Mouse (Mus musculus) left cerebral cortex, postnatal 14 days (tissue): ENCODE results near the gene Wdr95. TPM values are rescaled to one million over a fixed set of nuclear protein-coding genes. Genes with fewer than 3 reads are reported as not detected.
"Not testable (repeated sequence)": the region's sequence is repeated elsewhere in the genome, so short reads cannot be mapped to it uniquely, and the experiment has no call there.

Source experiments
- DNase-seq, 2 experiments: peaks; one replicate each; pipeline ENCODE4 v3.0.0; 2021 to 2022; ENCODE audit warnings: low spot score in 2 of 2, mixed read lengths in 1 of 2
- intact Hi-C: fragments of 180-260 bp; cut with DNase I; formaldehyde crosslinking; loops from one replicate; pipeline ENCODE4 v1.15.1; 2025
- total RNA-seq, 2 experiments: library from RNA; stranded (reverse); gene quantifications; 2 replicates each; pipeline ENCODE4 v1.2.3; 2021

Wdr95 gene
- total RNA-seq, 2 experiments from 2014 or later, result 0.74 to 1.4 TPM

DNA sequence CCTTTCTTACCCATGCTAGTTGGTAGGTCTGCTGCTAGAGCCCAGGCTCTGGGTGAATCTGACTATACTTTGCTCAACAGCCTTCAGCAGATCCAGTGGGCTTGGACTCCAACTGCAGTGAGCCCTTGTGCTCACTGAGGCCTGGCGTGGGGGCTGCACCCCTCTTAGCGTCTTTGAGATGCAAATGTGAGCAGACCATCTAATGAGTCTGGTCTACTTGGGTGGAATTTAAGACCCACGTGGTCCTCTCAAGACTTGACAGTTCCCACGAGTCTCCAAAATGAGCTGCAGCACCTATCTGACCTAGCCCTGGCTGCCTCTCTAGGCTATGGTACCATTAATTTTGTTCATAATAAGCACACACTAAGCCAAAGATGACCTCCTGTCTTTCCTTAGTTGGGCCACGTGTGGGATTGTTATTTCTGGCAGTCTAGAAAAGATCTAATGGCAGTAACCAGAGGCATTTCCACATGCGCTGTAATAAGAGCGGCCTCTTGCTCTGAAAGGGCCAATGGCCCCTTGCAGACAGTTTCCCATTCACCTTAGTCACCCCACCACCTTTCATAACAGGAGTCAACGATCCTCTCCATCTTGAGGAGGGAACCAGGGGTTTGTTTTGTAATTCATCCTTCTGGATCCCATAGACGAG is 14.9 kb upstream of the Wdr95 start:
- intact Hi-C loops, result no loop called here
- no peak for DNase-seq

DNA sequence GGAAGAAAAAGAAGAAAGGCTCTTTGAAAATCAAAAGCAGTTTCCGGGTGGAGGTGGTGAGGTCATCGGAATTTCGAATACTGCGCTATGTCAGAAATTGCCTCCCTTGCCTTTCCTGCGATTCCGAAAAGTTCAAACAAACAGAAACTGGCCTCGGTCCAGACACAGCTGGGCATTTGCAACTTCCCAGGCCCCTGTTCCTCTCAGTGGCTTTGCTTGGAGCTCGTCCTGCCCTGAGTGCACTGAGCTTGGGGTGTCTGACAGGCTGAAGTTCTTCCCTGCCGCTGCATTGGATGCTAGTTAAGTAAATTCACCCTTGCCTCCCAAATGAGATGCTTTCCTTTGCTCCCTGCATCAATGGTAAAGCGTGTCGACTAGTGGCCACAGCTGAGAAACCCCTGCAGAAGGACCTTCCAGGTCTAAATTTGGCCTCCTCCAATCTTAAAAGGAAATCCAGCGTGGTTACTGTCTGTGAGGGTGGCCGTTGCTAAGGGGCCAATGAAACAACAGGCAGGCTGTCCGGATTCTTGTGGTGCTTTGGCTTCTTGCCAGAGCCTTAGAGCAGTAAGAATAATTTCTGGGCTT is 14.3 kb upstream of the Wdr95 start:
- DNase-seq, result peak; percentile 68 to 75
- intact Hi-C loops, result no loop called here

DNA sequence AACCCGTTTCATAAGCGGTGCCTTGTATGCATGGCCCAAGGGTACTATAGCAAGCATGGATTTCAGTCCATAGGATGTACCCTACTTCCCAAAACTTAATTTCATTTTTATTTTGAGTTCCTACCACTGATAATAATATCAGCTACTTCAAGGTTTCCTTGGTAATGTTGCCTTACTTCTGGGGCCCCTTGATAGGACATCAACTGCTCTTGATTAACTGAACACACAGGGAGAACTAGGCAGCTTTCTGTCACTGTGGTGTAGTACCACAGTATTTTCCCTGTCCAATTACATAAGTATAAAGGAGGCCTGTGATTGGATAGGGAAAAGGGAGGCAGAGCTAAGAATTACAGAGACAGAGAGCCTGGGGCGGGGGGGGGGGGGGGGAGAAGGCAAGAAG is 13.6 kb upstream of the Wdr95 start:
- no peak for DNase-seq
- intact Hi-C loops, result no loop called here

DNA sequence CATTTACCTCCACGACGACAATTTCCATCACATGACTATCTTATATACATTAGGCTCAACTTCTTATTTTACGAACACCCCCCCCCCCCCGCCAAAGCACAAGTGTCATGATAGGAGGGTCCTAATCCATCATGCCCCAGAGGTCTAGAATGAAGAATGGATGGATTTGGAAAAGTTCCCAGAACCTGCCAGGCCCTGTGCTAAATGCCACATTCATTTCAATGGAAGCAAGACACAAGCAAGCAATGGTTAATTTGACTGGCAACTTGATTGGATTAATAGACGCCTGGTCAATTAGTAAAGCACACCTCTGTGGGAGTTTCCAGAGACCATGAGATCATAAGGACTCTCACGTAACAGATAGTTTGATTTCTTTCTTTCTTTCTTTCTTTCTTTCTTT is 11.4 kb upstream of the Wdr95 start:
- DNase-seq, result no peak
- intact Hi-C loops, result no loop called here

DNA sequence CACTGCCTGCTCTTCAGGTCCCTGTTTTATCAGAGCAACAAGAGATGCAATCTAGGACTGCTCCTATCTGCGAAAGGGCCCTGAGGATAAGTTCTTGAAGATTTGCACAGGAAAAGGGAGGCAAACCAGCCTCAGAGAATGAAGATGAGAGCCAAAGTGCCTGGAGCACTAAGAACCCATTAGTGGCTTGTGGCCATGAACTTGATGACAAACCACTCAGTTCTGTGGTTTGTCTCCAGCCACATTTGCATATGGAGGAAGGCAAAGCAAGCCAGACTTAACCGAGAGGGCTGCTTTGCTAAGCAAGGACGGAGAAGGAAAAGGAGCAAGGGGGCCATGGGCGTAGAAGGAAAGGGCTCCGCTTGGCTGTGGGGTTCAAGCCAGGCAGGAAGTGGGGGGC is 7.7 kb upstream of the Wdr95 start:
- intact Hi-C loops, result loop anchor here (5.0 to 10.0 kb wide), 5 partner anchors 44 to 716 kb away; partner anchors contain the start of genes Hmgb1 and Uspl1

DNA sequence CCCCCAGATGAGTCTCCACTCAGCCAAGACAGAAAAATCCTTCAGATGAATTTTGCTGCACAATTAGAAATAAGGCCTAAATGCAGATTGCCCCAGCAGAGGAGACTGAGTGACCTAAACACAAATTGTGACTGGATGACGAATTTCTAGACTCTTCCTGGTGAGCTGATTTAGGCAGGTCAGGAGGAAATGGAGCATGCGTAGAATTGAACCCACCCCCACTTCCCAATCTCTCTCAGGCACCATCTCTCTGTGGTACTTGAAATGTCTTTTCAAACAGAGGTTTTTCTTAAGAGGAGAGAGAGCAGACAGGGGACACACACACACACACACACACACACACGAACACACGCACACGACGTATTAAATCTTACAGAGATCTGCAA is 4.6 kb upstream of the Wdr95 start:
- intact Hi-C loops, result loop anchor here (5.0 to 10.0 kb wide), 5 partner anchors 47 to 719 kb away; partner anchors contain the start of genes Hmgb1 and Uspl1
- DNase-seq, result no peak

More for the DNA sequence above, 7.7 kb upstream of the Wdr95 start:
- DNase-seq, result no peak

DNA sequence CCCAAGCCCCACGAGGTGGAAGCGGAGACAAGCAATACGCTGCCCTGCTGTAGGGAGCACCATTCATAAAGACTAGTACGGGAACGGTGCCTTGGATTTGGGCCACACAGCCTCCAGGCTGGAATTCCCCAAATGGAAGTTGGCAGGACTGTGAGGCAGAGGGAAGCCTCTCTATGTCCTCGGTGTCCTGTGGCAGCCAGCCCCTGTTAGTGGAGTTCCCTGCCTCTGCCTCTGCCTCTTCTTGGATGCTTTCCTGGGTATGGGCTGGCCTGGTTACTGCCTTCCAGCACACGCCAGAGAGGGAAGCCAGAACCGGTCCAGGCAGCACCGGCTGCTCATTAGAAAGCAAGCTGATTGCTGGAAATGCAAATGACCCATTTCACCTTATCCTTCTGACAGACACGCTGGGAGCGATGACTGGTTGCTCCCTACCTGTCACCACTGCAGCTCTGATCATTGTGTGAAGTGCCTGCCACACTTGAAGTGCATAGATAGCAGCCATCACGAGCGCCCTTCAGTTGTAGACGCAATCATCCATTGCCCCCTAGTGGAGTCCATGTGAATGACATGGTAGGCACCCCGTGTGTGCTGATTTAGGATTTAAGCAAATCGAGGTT is 4.1 kb upstream of the Wdr95 start:
- DNase-seq, result peak; percentile 95 to 97
- intact Hi-C loops, result loop anchor here (5.0 to 10.0 kb wide), 5 partner anchors 47 to 720 kb away; partner anchors contain the start of genes Hmgb1 and Uspl1

DNA sequence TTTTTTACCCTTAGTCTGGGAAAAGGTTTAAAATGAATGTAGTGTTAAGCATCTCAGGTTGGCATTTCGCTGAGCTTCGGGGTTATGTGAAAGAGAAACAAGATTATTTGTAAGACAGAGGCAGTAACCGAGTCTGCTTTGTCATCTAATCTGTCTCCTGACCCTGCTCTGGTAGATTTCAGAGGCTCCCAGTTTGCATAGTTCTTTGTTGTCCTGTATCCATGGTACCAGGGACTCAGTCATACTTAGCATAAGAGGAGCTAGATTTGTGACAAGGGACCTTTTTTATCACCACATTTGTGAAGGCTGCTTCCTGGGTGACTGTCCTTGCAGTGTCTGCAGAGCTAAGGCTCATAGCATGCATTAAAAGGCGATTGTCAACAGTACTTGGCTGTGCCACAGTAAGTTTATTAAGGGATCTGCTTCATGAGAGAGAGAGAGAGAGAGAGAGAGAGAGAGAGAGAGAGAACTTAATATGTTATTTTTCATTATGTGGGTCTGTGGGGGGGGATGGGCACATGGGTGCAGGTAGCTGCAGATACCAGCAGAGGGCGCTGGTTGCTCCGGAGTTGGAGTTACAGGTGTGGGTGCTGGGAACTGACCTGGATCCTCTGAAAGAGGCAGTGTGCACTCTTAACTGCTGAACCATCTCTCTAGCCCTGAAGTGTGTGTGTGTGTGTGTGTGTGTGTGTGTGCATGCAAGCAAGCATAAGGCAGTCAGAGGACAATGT is 3.3 kb upstream of the Wdr95 start:
- intact Hi-C loops, result loop anchor here (10.0 kb wide), 3 partner anchors 340 to 720 kb away; partner anchors contain the start of genes Hmgb1 and Uspl1
- DNase-seq, result peak in 1 of 2 experiments; percentile 42

DNA sequence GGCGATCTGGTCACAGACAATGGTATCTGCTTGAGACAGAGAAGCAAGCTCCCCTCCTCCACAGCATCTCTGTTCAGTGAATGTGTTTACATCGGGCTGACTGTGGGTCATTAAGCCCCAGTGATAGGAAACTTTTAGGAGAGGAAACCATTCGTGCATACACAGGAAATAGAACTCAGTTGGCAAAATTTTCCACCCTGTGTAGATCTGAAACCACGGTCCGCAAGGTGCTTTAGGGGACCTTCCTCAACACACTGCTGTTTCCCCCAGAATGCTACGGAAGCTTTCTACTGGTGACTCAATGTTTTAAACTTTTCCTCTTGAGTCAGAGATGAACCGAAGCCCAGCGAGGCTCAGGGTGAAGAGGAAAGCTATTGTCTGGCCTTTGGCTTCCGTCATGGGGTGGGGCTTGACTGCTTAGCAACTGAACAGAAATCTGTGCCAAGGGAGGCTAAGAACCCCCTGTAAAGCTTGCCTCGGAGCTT is 2.0 kb upstream of the Wdr95 start:
- DNase-seq, result no peak
- intact Hi-C loops, result loop anchor here (10.0 kb wide), 3 partner anchors 342 to 722 kb away; partner anchors contain the start of genes Hmgb1 and Uspl1

DNA sequence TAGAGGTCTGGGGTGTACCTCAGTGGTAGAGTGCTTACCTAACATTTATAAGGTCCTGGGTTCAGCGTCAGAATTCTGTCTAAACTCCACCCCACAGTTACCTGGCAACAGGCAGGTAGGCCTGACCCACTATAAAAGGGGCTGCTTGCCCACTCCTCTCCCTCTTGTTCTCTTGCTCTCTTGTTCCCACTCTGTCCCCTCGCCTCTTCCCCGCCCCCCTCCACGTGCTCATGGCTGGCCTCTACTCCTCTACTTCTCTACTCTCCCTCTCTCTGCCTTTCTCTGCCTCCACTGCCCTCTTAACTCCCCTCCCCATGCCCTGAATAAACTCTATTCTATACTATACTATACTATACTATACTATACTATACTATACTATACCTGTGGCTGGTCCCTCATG is 1.2 kb upstream of the Wdr95 start:
- intact Hi-C loops, result loop anchor here (10.0 kb wide), 3 partner anchors 342 to 722 kb away; partner anchors contain the start of genes Hmgb1 and Uspl1
- not testable (repeated sequence) for DNase-seq

DNA sequence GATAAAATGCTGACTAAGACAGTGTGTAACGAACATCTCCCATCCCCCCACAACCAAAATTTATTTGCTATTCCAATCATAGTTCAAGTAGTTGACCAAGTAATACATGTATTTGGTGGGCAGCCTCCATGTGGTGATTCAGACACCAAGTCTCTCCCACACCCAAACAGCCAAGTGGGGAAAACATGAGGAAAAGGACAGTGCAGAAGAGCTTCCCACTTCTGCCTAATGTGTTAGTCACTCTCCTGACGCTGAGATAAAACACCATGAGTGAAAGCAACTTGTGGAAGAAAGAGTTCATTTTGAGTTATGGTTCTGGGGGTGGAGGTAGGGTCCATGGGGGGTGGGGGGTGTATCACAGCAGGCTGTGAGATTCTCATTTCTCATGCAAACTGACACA is 5.4 kb downstream of the Wdr95 start:
- intact Hi-C loops, result no loop called here
- DNase-seq, result no peak

DNA sequence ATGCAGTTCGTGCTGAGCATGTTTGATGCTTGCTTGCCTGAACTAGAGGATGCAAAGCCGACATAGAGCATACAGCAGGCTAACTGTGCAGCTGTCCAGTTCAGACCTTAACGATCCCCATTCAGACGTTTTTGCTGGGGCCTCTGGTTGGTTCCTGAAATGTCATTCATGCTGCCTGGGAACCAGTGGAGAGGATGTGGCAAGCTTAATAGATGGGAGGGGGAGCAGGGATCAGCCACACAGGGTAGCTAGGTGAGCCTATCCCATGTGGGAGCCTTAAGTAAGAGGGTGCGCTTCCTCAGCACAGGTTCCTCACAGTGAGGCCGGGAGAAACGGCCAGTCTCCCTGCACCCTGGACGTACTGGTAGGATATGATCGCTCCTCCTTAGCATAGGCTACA is 7.5 kb downstream of the Wdr95 start:
- DNase-seq, result peak in 1 of 2 experiments; percentile 48
- intact Hi-C loops, result loop anchor here (5.0 kb wide), 2 partner anchors 76 to 101 kb away; partner anchors contain the start of gene Hsph1

DNA sequence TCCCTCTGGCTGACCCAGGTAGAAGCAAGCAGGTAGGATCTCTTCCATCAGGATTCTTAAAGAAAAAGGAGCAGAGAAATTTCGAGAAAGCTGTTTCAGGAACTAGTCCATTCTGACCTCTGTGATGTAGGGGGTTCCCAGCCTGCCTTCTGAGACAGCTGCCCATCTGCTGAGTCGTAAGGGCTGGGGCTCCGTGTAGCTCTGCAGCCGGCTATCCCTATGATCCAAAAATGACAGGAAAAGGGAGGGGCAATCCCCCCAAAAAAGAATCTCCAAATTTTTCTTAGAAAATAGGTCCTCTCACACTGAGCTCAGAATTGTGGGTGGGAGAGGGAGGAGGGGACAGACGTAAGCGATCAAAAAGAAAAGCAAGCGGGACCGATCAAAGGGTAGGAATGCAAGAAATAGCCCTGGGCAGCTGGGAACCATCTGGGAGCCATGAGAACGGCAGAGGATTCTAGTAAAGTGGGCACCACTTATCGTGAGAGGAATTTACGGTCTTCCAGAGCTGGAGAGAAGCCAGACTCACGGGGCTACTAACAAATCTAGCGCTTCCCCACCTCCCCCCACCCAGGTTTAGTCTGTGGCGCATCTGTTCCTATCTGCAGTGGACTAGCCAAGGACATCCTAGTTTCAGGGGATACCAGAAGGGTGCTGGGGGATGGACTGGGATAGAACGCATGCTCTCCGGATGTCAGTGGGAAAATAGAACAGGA is 9.5 kb downstream of the Wdr95 start:
- DNase-seq, result peak; percentile 75 to 88
- intact Hi-C loops, result loop anchor here (5.0 kb wide), 2 partner anchors 74 to 99 kb away; partner anchors contain the start of gene Hsph1

DNA sequence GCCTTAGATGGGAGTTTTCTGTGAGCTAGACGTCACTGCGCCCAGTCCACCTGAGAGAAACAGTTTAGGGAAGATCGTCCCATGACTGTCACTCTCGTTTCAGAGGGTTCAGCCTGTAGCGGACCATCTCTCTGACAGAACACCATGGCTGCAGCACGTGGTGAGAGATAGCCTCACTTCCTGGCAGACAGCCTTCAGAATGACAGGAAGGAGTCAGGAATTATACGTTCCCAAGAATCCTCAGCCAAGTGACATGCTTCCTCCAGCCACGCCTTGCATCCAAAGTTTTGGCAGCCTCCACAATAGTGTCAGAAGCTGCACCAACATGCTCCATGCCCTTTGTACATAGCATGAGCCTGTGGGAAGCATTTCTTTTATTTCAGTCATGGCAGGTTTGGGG is 10.1 kb downstream of the Wdr95 start:
- no peak for DNase-seq
- intact Hi-C loops, result loop anchor here (5.0 kb wide), 2 partner anchors 74 to 99 kb away; partner anchors contain the start of gene Hsph1

DNA sequence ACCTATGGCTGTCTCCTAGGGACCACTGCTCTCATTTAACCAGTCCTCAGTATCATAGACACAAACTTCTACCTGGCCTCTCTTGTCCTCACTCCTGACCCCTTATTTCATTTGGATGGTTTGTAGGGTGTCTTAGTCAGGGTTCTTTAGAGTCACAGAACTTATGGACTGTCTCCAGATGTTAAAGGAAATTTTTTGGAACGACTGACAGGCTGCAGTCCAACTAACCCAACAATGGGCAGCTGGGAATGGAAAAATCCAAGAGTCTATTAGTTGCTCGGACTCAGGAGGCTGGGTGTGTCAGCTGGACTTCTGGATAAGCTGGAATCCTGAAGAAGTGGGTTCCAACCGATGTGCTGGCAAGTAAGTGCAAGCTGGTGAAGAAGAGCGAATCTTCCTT is 10.6 kb downstream of the Wdr95 start:
- intact Hi-C loops, result loop anchor here (5.0 kb wide), 2 partner anchors 73 to 98 kb away; partner anchors contain the start of gene Hsph1
- DNase-seq, result no peak

DNA sequence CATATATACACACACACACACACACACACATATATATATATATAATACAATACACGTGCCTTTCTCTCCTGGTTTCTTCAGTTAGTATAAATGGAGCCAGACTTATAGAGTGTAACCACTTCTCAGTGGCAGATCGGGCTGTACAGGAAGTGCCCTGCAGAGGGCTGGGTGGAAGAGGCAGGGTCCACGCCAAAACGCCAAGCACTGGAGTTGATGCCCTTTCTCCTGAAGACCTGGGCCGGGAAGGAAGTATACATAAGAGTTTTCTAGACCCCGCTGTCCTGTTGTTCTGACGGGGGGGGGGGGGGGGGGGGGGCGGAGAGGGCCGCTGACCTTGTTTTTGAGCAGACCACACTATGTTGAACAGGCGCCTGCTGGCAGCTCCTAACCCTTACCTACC is 22.7 kb downstream of the Wdr95 start:
- intact Hi-C loops, result no loop called here
- DNase-seq, result no peak

DNA sequence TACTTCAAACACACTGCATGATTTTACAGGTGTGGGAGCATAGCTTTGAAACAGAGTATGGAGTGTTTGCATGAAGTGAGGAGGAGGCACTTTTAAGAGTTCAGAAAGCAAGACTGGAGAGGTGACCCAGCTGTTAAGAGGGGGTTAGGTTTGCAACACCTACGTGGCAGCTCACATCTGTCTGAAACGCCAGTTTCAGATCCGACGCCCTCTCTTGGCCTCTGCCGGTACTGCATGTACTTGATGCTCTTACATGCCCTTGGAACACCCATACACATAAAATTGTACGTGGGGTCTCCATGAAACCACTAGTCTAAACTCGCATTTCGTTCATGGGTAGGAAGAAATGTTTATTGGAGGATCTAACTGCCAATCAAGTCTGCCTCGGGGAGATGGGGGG is 24.3 kb downstream of the Wdr95 start:
- peak in 1 of 2 experiments; percentile 49 for DNase-seq
- intact Hi-C loops, result no loop called here

DNA sequence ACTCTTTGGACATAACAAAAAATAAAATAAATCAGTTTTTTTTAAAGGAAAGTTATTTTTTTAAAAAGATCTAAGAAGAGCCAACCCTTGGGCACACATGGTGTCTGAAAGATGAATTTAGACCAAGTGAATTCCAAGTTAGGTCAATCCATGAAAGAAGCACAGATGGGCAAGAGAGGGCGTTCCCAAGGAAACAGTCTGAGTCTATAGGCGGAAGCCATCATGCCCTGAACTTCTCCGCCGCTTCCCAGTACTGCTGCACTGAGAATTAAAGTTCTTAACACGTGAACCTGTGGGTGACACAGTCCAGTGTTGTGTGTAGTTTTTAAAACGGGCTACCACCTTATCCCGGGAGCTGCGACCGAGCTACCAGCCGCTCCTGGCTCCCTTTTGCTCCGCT is 24.9 kb downstream of the Wdr95 start:
- intact Hi-C loops, result no loop called here
- no peak for DNase-seq

DNA sequence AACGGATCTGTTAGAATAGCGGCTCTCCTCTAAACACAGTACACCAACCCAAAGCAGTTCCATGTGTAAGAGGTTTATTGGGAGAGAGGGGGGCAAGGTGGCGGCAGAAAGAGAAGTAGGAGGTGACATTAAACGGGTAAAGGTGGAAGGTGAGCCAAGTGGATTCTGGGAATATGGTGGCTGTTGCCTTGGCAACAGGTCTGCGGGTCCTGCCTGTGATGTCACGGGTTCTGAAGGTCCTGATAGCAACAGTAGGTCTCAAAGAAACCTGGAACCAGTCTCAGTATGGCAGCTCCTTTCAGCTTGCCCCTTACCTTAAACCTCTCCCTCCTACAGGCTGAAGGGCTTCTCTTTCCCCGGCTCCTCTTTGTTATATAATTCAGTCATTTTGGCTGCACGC is 25.9 kb downstream of the Wdr95 start:
- DNase-seq, result no peak
- intact Hi-C loops, result no loop called here
